Mouse (Mus musculus): ENCODE measurements around the gene Evi2. TPM values are rescaled to one million over a fixed set of nuclear protein-coding genes. Genes with fewer than 3 reads are reported as not detected.

Gene Evi2
- polyA plus RNA-seq, 1 experiment, result 0.16 TPM

- TF ChIP-seq CTCF (IDR thresholded peaks at IDR 0.05; ENCODE audit: borderline replicate concordance, insufficient read depth, low read depth, low read length) (no peak), POLR2A (IDR thresholded peaks at IDR 0.05; ENCODE audit: borderline replicate concordance, insufficient read depth, low read length) (no peak)
- Histone ChIP-seq H3K4me3 (replicated peaks; ENCODE audit: insufficient read depth, low read depth, low read length) (no peak overlapping the region), H3K27me3 (ENCODE audit: control insufficient read depth, insufficient read depth, low read length) (no peaks in the 10 kb centered on the region), H3K27ac (ENCODE audit: insufficient read depth, low read length) (no peak overlapping the region), H3K4me1 (ENCODE audit: control insufficient read depth, insufficient read depth, low read length) (no peaks in the 10 kb centered on the region)
- WGBS, result 95% methylated on average over 6 of the region's 6 CpGs
- DNase-seq, result no peak
These were observed 47.0 kb downstream of the Evi2 start for GRCm38 (mm10) chr11:79483392-79483791.

DNA sequence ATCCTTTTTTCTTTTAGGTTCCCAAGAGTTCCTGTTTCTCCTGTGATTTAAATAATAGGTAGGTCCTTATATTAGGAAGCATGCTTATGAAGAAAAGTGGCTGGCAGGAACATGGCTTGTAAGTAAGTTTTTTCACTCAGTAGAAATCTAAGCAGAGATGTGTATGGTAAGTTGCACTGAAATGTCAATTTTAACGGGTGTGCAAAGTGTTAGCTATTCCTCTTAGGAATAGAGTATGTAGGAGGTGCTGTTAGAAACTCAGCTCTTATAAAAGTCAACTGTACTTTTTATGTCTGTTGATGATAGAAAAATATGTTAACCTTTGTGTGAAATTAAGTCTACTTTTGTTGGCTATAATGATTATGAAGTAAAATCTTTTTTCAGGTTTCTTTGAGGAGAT is 62.3 kb downstream of the Evi2 start:
- Histone ChIP-seq H3K27ac (ENCODE audit: insufficient read depth, low read length) (no peak overlapping the region), H3K27me3 (ENCODE audit: control insufficient read depth, insufficient read depth, low read length) (no peaks in the 10 kb centered on the region), H3K4me3 (replicated peaks; ENCODE audit: insufficient read depth, low read depth, low read length) (no peak overlapping the region), H3K4me1 (ENCODE audit: control insufficient read depth, insufficient read depth, low read length) (no peaks in the 10 kb centered on the region)
- TF ChIP-seq CTCF (IDR thresholded peaks at IDR 0.05; ENCODE audit: borderline replicate concordance, insufficient read depth, low read depth, low read length), result no peak
- no peak for TF ChIP-seq POLR2A (IDR thresholded peaks at IDR 0.05; ENCODE audit: borderline replicate concordance, insufficient read depth, low read length)
- 80% methylated on average over 1 of the region's 1 CpGs for whole genome bisulfite sequencing
- DNase-seq, result no peak

Other genes with a start within 250 kb of the Evi2 start
- not detected in 2 replicates for gene Gm9964, start 233.7 kb downstream of the Evi2 start, polyA plus RNA-seq (2012; rRNA removed)
- gene Nf1, start 190.9 kb downstream of the Evi2 start, polyA plus RNA-seq (2012; rRNA removed), result 37.4 and 40.6 TPM in 2 replicates
- gene Omg, start 26.5 kb downstream of the Evi2 start, polyA plus RNA-seq (2012; rRNA removed), result 127 and 137 TPM in 2 replicates
- gene Evi2b, start 6.8 kb downstream of the Evi2 start, polyA plus RNA-seq (2012; rRNA removed), result 1.2 TPM in 2 replicates
- 56.4 and 72.3 TPM in 2 replicates for gene Evi2a, start within 50 bp of the Evi2 start, polyA plus RNA-seq (2012; rRNA removed)
- gene Rab11fip4, start 60.6 kb upstream of the Evi2 start, polyA plus RNA-seq (2012; rRNA removed), result 94.8 and 95.7 TPM in 2 replicates

All from cerebellum, adult 2 months (tissue).